Mouse (Mus musculus) naive thymus-derived CD4-positive, alpha-beta T cell, adult 2 months (primary cell): ENCODE data around the gene Prkcb.

Experiments
- DNase-seq: peaks from one replicate; pipeline ENCODE4 v3.0.0-alpha.2; 2011; ENCODE audit warnings: low read depth

Gene Prkcb

GRCm38 (mm10) chr7:122289243-122290111 lies 926 bp downstream of the Prkcb start:
- peak; percentile 71 for DNase-seq

- no peak for DNase-seq
These were observed 1.6 kb downstream of the Prkcb start for GRCm38 (mm10) chr7:122290165-122290564.

GRCm38 (mm10) chr7:122290771-122291170 lies 2.2 kb downstream of the Prkcb start:
- DNase-seq = peak; percentile 26

- DNase-seq = no peak
These were observed 3.6 kb downstream of the Prkcb start for GRCm38 (mm10) chr7:122292151-122292550.

GRCm38 (mm10) chr7:122294111-122294510 lies 5.6 kb downstream of the Prkcb start:
- DNase-seq = no peak

- no peak for DNase-seq
These were observed 6.8 kb downstream of the Prkcb start for GRCm38 (mm10) chr7:122295363-122295762.

- DNase-seq = no peak
These were observed 7.8 kb downstream of the Prkcb start for GRCm38 (mm10) chr7:122296331-122296730.

GRCm38 (mm10) chr7:122296805-122297204 lies 8.3 kb downstream of the Prkcb start:
- no peak for DNase-seq

- no peak for DNase-seq
These were observed 9.1 kb downstream of the Prkcb start for GRCm38 (mm10) chr7:122297627-122298026.

GRCm38 (mm10) chr7:122298715-122299114 lies 10.2 kb downstream of the Prkcb start:
- DNase-seq = no peak

GRCm38 (mm10) chr7:122300538-122300937 lies 12.0 kb downstream of the Prkcb start:
- no peak for DNase-seq

GRCm38 (mm10) chr7:122302538-122302937 lies 14.0 kb downstream of the Prkcb start:
- DNase-seq = no peak

- no peak for DNase-seq
These were observed 15.4 kb downstream of the Prkcb start for GRCm38 (mm10) chr7:122303988-122304387.

GRCm38 (mm10) chr7:122304521-122304920 lies 16.0 kb downstream of the Prkcb start:
- DNase-seq = no peak

- DNase-seq = no peak
These were observed 18.7 kb downstream of the Prkcb start for GRCm38 (mm10) chr7:122307241-122307640.

- no peak for DNase-seq
These were observed 20.1 kb downstream of the Prkcb start for GRCm38 (mm10) chr7:122308661-122309060.

- DNase-seq = peak; percentile 28
These were observed 21.6 kb downstream of the Prkcb start for GRCm38 (mm10) chr7:122309909-122310725.

- DNase-seq = no peak
These were observed 22.1 kb downstream of the Prkcb start for GRCm38 (mm10) chr7:122310726-122311018.

- no peak for DNase-seq
These were observed 25.3 kb downstream of the Prkcb start for GRCm38 (mm10) chr7:122313690-122314477.

- no peak for DNase-seq
These were observed 27.3 kb downstream of the Prkcb start for GRCm38 (mm10) chr7:122315720-122316331.

- DNase-seq = no peak
These were observed 28.1 kb downstream of the Prkcb start for GRCm38 (mm10) chr7:122316681-122317080.

GRCm38 (mm10) chr7:122317485-122317884 lies 28.9 kb downstream of the Prkcb start:
- DNase-seq = no peak
